8 mouse cellular contexts compared by ENCODE assay signal in the genomic region with DNA sequence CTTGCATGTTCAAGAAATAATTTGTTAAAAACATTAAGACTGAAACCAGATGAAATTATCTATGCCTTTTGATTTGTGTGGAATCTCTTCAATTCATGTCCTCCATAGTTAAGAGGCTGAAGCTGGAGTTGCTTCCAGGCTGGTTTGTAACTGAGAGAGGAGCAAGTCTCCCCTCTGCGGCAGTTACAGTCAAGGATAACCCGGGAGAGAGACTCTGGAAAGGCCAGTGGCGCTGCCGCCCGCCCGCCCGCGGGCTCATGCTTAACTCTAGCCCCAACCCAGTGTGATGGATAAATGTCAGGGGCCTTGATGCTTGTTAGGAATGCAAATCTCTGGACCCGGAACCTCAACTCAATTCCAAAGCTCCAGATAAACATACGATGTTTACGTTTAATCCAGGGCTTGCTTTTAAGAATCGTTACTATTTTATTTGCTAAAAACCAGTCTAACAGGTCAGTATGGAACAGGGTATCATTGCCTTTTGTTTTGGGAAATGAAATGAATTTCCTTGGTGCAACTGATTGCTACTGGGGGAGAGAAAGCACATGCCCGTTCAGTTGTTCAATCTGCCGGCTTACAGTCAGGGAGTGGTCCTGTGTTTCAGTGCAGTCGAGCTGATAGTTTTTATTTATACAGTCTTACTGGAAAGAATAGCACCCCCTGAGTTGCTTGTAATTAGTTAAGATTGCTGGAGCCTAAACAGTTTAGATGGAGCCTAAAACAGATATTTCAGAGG. TPM values are rescaled to one million over a fixed set of nuclear protein-coding genes. Genes with fewer than 3 reads are reported as not detected.
A peak's percentile ranks its signal among the peaks of the same experiment; 100 is the strongest.
DNase-seq lines count a peak whose midpoint lies in the region; ATAC-seq and TF ChIP-seq lines count a peak whose summit lies in the region.

No protein-coding gene starts in this region.

- H3K27ac ChIP-seq in kidney, embryonic 14.5 days (ENCODE audit: low read depth, low read length): no peak overlapping the region
- H3K27ac ChIP-seq in kidney, adult 2 months (ENCODE audit: insufficient read depth, low read depth, low read length): no peak overlapping the region
- H3K27ac ChIP-seq in cerebellum, adult 2 months (ENCODE audit: insufficient read depth, low read length): peak overlapping the region; percentile 85
- H3K27ac ChIP-seq in forebrain, postnatal 0 days (ENCODE audit: low read depth, low read length): peak overlapping the region; percentile 89
- peak overlapping the region; percentile 28 for H3K27ac ChIP-seq in neural tube, embryonic 12.5 days

- ATAC-seq in kidney, embryonic 14.5 days (ENCODE audit: low FRiP score, low TSS enrichment): 0 out of 2 replicates have a peak, but pooled peaks have one; percentile 12
- ATAC-seq in forebrain, postnatal 0 days: peak; percentile 48
- peak; percentile 30; the same call in 1 of the 2 replicates for ATAC-seq in neural tube, embryonic 12.5 days (ENCODE audit: low FRiP score, low read depth)
- no peak for ATAC-seq in erythroblast, adult 5-6 weeks (replicated peaks; ENCODE audit: low FRiP score, poor library complexity, severe bottlenecking)

- no peak for TF ChIP-seq POLR2A in kidney, adult 2 months (IDR thresholded peaks at IDR 0.05; ENCODE audit: low read depth, low read length)
- no peak for TF ChIP-seq POLR2A in cerebellum, adult 2 months (IDR thresholded peaks at IDR 0.05; ENCODE audit: borderline replicate concordance, insufficient read depth, low read length)

- DNase-seq in kidney, adult 2 months: no peak
- peak; percentile 60 to 62 for DNase-seq in cerebellum, adult 2 months
- DNase-seq in forebrain, postnatal 0 days: peak; percentile 70
- no peak for DNase-seq in testis, postnatal 10 days (ENCODE audit: low spot score)
- no peak for DNase-seq in frontal cortex, postnatal 25 days (ENCODE audit: low spot score in 2 of 2)

- peak overlapping the region; percentile 17; the same call in 1 of the 2 replicates for H3K4me3 ChIP-seq in kidney, embryonic 14.5 days (ENCODE audit: low read length)
- H3K4me3 ChIP-seq in kidney, adult 2 months (ENCODE audit: insufficient read depth, low read depth, low read length): no peak overlapping the region
- H3K4me3 ChIP-seq in cerebellum, adult 2 months (replicated peaks; ENCODE audit: insufficient read depth, low read depth, low read length): peak overlapping the region; percentile 91
- H3K4me3 ChIP-seq in forebrain, postnatal 0 days (ENCODE audit: low read depth, low read length): peak overlapping the region; percentile 59
- peak overlapping the region; percentile 44 for H3K4me3 ChIP-seq in neural tube, embryonic 12.5 days

- no peak for TF ChIP-seq CTCF in kidney, adult 2 months (conservative IDR thresholded peaks at IDR 0.05; ENCODE audit: insufficient read depth, insufficient read length, low read depth, low read length)
- TF ChIP-seq CTCF in cerebellum, adult 2 months (IDR thresholded peaks at IDR 0.05; ENCODE audit: borderline replicate concordance, insufficient read depth, low read depth, low read length): no peak
- TF ChIP-seq CTCF in forebrain, postnatal 0 days (IDR thresholded peaks at IDR 0.05; ENCODE audit: low read depth): no peak

- H3K9me3 ChIP-seq in kidney, embryonic 14.5 days (ENCODE audit: control insufficient read depth, low read length): no peaks in the 10 kb centered on the region
- H3K9me3 ChIP-seq in forebrain, postnatal 0 days (ENCODE audit: low read length): no peaks in the 10 kb centered on the region
- 0 out of 2 replicates have a peak, but pooled peaks cover 3% of the 10 kb centered on the region for H3K9me3 ChIP-seq in neural tube, embryonic 12.5 days

- no peaks in the 10 kb centered on the region for H3K27me3 ChIP-seq in kidney, embryonic 14.5 days (ENCODE audit: control insufficient read depth, insufficient read depth, low read length)
- H3K27me3 ChIP-seq in kidney, adult 2 months (replicated peaks; ENCODE audit: control insufficient read depth, insufficient read depth, low read length): no peaks in the 10 kb centered on the region
- H3K27me3 ChIP-seq in cerebellum, adult 2 months (ENCODE audit: control insufficient read depth, insufficient read depth, low read length): no peaks in the 10 kb centered on the region
- H3K27me3 ChIP-seq in forebrain, postnatal 0 days (ENCODE audit: insufficient read depth, low read length): no peaks in the 10 kb centered on the region
- H3K27me3 ChIP-seq in neural tube, embryonic 12.5 days (replicated peaks): no peaks in the 10 kb centered on the region

- H3K4me1 ChIP-seq in kidney, embryonic 14.5 days (ENCODE audit: control insufficient read depth, insufficient read depth, low read length): no peaks in the 10 kb centered on the region
- no peaks in the 10 kb centered on the region for H3K4me1 ChIP-seq in kidney, adult 2 months (ENCODE audit: control insufficient read depth, insufficient read depth, low read length)
- H3K4me1 ChIP-seq in cerebellum, adult 2 months (ENCODE audit: control insufficient read depth, insufficient read depth, low read length): no peaks in the 10 kb centered on the region; the same call in 1 of the 2 replicates
- H3K4me1 ChIP-seq in forebrain, postnatal 0 days (ENCODE audit: insufficient read depth): peaks cover 9% of the 10 kb centered on the region
- H3K4me1 ChIP-seq in neural tube, embryonic 12.5 days: peaks cover 30% of the 10 kb centered on the region

- no peaks in the 10 kb centered on the region for H3K36me3 ChIP-seq in kidney, embryonic 14.5 days (ENCODE audit: control insufficient read depth, insufficient read depth, low read length)
- H3K36me3 ChIP-seq in kidney, adult 2 months (ENCODE audit: control insufficient read depth, insufficient read depth, low read length): no peaks in the 10 kb centered on the region
- H3K36me3 ChIP-seq in forebrain, postnatal 0 days (ENCODE audit: insufficient read depth): no peaks in the 10 kb centered on the region
- H3K36me3 ChIP-seq in neural tube, embryonic 12.5 days: no peaks in the 10 kb centered on the region

- 33% methylated on average over 15 of the region's 15 CpGs for WGBS in kidney, embryonic 14.5 days
- WGBS in kidney, adult 2 months: 63% methylated on average over 15 of the region's 15 CpGs
- WGBS in cerebellum, adult 2 months: 3% methylated on average over 15 of the region's 15 CpGs
- WGBS in forebrain, postnatal 0 days: 3% methylated on average over 15 of the region's 15 CpGs
- WGBS in neural tube, embryonic 12.5 days: 16% methylated on average over 15 of the region's 15 CpGs

- H3K4me2 ChIP-seq in kidney, embryonic 14.5 days (replicated peaks; ENCODE audit: low read depth, low read length): peak overlapping the region; percentile 49
- H3K4me2 ChIP-seq in forebrain, postnatal 0 days (ENCODE audit: low read depth): peak overlapping the region; percentile 61
- H3K4me2 ChIP-seq in neural tube, embryonic 12.5 days (replicated peaks): peak overlapping the region; percentile 64

- H3K9ac ChIP-seq in kidney, embryonic 14.5 days (ENCODE audit: low read depth, low read length): no peak overlapping the region
- H3K9ac ChIP-seq in forebrain, postnatal 0 days: peak overlapping the region; percentile 59
- peak overlapping the region; percentile 56 for H3K9ac ChIP-seq in neural tube, embryonic 12.5 days

RNA-seq across cellular contexts. Expression of a gene that starts 0.9 kb away (rescaled TPM):
- 0.04 and 0.18 TPM in 2 replicates for polyA plus RNA-seq in kidney, embryonic 14.5 days (2014; fragmentation: Nextera tagmentation; extraction: Ambion mirVana)
- polyA plus RNA-seq in kidney, adult 2 months (2012; rRNA removed): 0.22 and 0.25 TPM in 2 replicates
- 26.1 and 27.4 TPM in 2 replicates for polyA plus RNA-seq in cerebellum, adult 2 months (2012; rRNA removed)
- total RNA-seq in forebrain, postnatal 0 days (2014; rRNA removed): 58.9 and 68.9 TPM in 2 replicates
- polyA plus RNA-seq in forebrain, postnatal 0 days (2015; fragmentation: Nextera tagmentation; extraction: Ambion mirVana): 7.2 and 14.4 TPM in 2 replicates
- polyA plus RNA-seq in neural tube, embryonic 12.5 days (2016; fragmentation: Nextera tagmentation; extraction: Ambion mirVana): 27.6 and 29.5 TPM in 2 replicates
- under 0.01 TPM in 1 of 2 replicates, not detected in the other for total RNA-seq in erythroblast, adult 5-6 weeks (2015; ENCODE audit: low replicate concordance)
- 0.14 TPM in 1 of 2 replicates, not detected in the other for total RNA-seq in erythroblast, adult 5-6 weeks (2017; ENCODE audit: low replicate concordance)

Comparison
In these comparisons a context has a peak if more than half of its experiments do, and no peak if none do; other contexts are left out.
1. H3K27ac ChIP-seq: peak in cerebellum, adult 2 months (single experiment), forebrain, postnatal 0 days (single experiment) and neural tube, embryonic 12.5 days (single experiment); none in kidney, embryonic 14.5 days (single experiment) and kidney, adult 2 months (single experiment).
2. DNase-seq: peak in cerebellum, adult 2 months (2 of 2) and forebrain, postnatal 0 days (single experiment); none in kidney, adult 2 months (single experiment), testis, postnatal 10 days (single experiment) and frontal cortex, postnatal 25 days (0 of 2).
3. Peak in every context shown above with its lines, with median percentiles within 50 percentile points of each other: H3K4me2 ChIP-seq.